Mouse (Mus musculus) kidney, embryonic 14.5 days (tissue): Measurements from ENCODE around the gene Speg. TPM values are rescaled to one million over a fixed set of nuclear protein-coding genes. Genes with fewer than 3 reads are reported as not detected.

Experiments
- ATAC-seq: fragments of 200-750 bp; cut with Nextera tagmentation; 2 replicates; pipeline ENCODE4 v1.8.0; 2017; ENCODE audit warnings: moderate number of reproducible peaks, mild to moderate bottlenecking, moderate TSS enrichment, moderate library complexity; ENCODE audit not compliant: low FRiP score, low TSS enrichment
- H3K27ac ChIP-seq: fragments of 300-500 bp; sonication (generic); 2 replicates; pipeline ENCODE4 v1.5.1; 2014; ENCODE audit warnings: low read depth, mild to moderate bottlenecking, low read length, moderate library complexity, mixed read lengths
- H3K27me3 ChIP-seq: fragments of 300-500 bp; sonication (generic); 2 replicates; pipeline ENCODE4 v1.6.1; 2014; ENCODE audit warnings: mild to moderate bottlenecking, low read length; ENCODE audit not compliant: control insufficient read depth, insufficient read depth
- H3K36me3 ChIP-seq: fragments of 300-500 bp; sonication (generic); 2 replicates; pipeline ENCODE4 v1.6.1; 2014; ENCODE audit warnings: low read length, mixed read lengths; ENCODE audit not compliant: control insufficient read depth, insufficient read depth
- H3K4me1 ChIP-seq: fragments of 300-500 bp; sonication (generic); 2 replicates; pipeline ENCODE4 v1.6.1; 2014; ENCODE audit warnings: low read length, mixed read lengths; ENCODE audit not compliant: control insufficient read depth, insufficient read depth
- H3K4me2 ChIP-seq: fragments of 300-500 bp; sonication (generic); replicated peaks from 2 replicates; pipeline ENCODE4 v1.6.1; 2014; ENCODE audit warnings: low read depth, mild to moderate bottlenecking, low read length
- H3K4me3 ChIP-seq: fragments of 300-500 bp; sonication (generic); 2 replicates; pipeline ENCODE4 v1.5.1; 2014; ENCODE audit warnings: mild to moderate bottlenecking, low read length
- H3K9ac ChIP-seq: fragments of 300-500 bp; sonication (generic); 2 replicates; pipeline ENCODE4 v1.6.1; 2014; ENCODE audit warnings: low read depth, mild to moderate bottlenecking, low read length, moderate library complexity
- H3K9me3 ChIP-seq: fragments of 300-500 bp; sonication (generic); 2 replicates; pipeline ENCODE4 v1.6.1; 2016; ENCODE audit warnings: low read length; ENCODE audit not compliant: control insufficient read depth
- WGBS: fragments of 180-500 bp; shearing (Covaris S2); extraction: QIAGEN DNeasy Blood & Tissue Kit; methylation state at CpG from one replicate; pipeline ENCODE4 v1.1.7; 2014; 5-methylcytosine and 5-hydroxymethylcytosine counted together
- polyA plus RNA-seq: library from polyadenylated mRNA; unstranded; fragments of >200 nt; fragmentation: Nextera tagmentation; extraction: Ambion mirVana; gene quantifications from 2 replicates; pipeline ENCODE4 v1.2.1, GENCODE M21; 2014

Gene Speg
- polyA plus RNA-seq, 1 experiment from 2014 or later = 43.5 TPM

GRCm38 (mm10) chr1:75371317-75372095 lies 3.6 kb upstream of the Speg start:
- no peak overlapping the region for H3K4me2 ChIP-seq
- H3K27me3 ChIP-seq = peaks cover 11% of the 10 kb centered on the region; the same call in 1 of the 2 replicates
- H3K36me3 ChIP-seq = no peaks in the 10 kb centered on the region
- WGBS = 53% methylated on average over 13 of the region's 13 CpGs
- ATAC-seq = peak; percentile 33
- no peak overlapping the region for H3K27ac ChIP-seq
- peaks cover 15% of the 10 kb centered on the region for H3K4me1 ChIP-seq
- H3K9me3 ChIP-seq = no peaks in the 10 kb centered on the region
- no peak overlapping the region for H3K4me3 ChIP-seq
- no peak overlapping the region for H3K9ac ChIP-seq

GRCm38 (mm10) chr1:75372450-75372849 lies 2.6 kb upstream of the Speg start:
- Histone ChIP-seq H3K4me1 (peaks cover 15% of the 10 kb centered on the region), H3K9ac (no peak overlapping the region), H3K4me3 (no peak overlapping the region), H3K36me3 (no peaks in the 10 kb centered on the region), H3K9me3 (no peaks in the 10 kb centered on the region), H3K27me3 (peaks cover 11% of the 10 kb centered on the region; the same call in 1 of the 2 replicates), H3K27ac (no peak overlapping the region), H3K4me2 (no peak overlapping the region)
- ATAC-seq = no peak
- WGBS = 88% methylated on average over 3 of the region's 3 CpGs

- Histone ChIP-seq H3K9me3 (no peaks in the 10 kb centered on the region), H3K9ac (no peak overlapping the region), H3K4me2 (no peak overlapping the region), H3K4me1 (peaks cover 15% of the 10 kb centered on the region), H3K27me3 (peaks cover 11% of the 10 kb centered on the region; the same call in 1 of the 2 replicates), H3K36me3 (no peaks in the 10 kb centered on the region), H3K27ac (no peak overlapping the region), H3K4me3 (no peak overlapping the region)
- WGBS = 81% methylated on average over 3 of the region's 3 CpGs
- ATAC-seq = no peak
Observed at GRCm38 (mm10) chr1:75373276-75373675, 1.8 kb upstream of the Speg start.

- Histone ChIP-seq H3K4me3 (no peak overlapping the region), H3K36me3 (no peaks in the 10 kb centered on the region), H3K4me2 (no peak overlapping the region), H3K27ac (no peak overlapping the region), H3K27me3 (peaks cover 10% of the 10 kb centered on the region; the same call in 1 of the 2 replicates), H3K4me1 (peaks cover 27% of the 10 kb centered on the region), H3K9ac (no peak overlapping the region), H3K9me3 (no peaks in the 10 kb centered on the region)
- ATAC-seq = no peak
- 61% methylated on average over 2 of the region's 2 CpGs for WGBS
Observed at GRCm38 (mm10) chr1:75379196-75379595, 4.1 kb downstream of the Speg start.

GRCm38 (mm10) chr1:75379931-75380330 lies 4.8 kb downstream of the Speg start:
- Histone ChIP-seq H3K9me3 (no peaks in the 10 kb centered on the region), H3K27ac (no peak overlapping the region), H3K4me3 (no peak overlapping the region), H3K9ac (no peak overlapping the region), H3K4me2 (no peak overlapping the region), H3K4me1 (peaks cover 29% of the 10 kb centered on the region), H3K36me3 (no peaks in the 10 kb centered on the region), H3K27me3 (peaks cover 8% of the 10 kb centered on the region; the same call in 1 of the 2 replicates)
- no peak for ATAC-seq
- WGBS = 43% methylated on average over 8 of the region's 8 CpGs

- no peak for ATAC-seq
- Histone ChIP-seq H3K4me1 (peaks cover 34% of the 10 kb centered on the region), H3K9me3 (no peaks in the 10 kb centered on the region), H3K36me3 (no peaks in the 10 kb centered on the region), H3K9ac (no peak overlapping the region), H3K27me3 (peaks cover 3% of the 10 kb centered on the region; the same call in 1 of the 2 replicates), H3K27ac (no peak overlapping the region), H3K4me2 (no peak overlapping the region), H3K4me3 (no peak overlapping the region)
- 48% methylated on average over 2 of the region's 2 CpGs for WGBS
Observed at GRCm38 (mm10) chr1:75380951-75381350, 5.9 kb downstream of the Speg start.

DNA sequence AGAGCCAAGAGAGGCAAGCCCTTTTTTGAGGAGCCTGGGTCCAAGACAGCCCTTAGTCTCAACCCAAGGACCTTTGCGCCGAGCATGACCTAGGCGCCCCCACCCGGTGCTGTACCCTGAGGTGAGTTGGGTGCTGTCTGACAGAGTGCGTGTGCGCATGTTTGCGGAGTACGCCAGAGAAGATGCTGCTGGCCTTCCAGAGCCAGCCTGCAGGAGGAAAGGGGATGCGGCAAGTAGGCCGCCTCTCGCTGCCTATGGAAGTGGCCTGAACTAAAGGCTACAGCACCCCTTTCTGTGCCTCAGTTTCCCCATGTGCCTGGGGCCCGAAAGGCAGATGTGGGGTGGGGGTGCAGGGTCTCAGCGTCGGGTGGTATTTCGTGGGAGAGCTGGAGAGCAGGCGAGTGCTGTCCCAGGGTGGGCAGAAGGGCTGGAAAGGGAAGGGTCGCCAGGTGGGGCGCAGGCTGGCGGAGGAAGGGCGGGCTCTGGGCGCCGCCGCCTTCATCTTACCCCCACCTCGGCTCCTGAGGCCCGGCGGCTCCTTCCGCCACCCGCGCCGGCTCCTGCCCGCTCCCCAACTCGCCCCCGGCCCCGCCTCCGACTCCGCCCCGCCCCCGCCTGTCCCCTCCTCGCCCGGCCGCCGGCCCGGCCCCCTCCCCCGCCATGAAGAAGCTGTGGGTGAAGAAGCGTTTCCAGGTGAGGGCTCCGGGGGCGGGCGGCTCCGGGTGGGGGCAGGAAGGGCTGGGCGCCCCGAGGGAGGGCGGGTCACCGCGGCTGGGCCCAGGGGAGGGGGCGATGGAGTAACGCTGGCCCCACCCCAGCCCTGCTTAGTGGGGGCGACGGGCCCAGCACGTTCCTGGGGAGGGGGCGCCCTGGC lies 6.6 kb downstream of the Speg start:
- peak overlapping the region; percentile 68 for H3K4me3 ChIP-seq
- H3K4me1 ChIP-seq = peaks cover 40% of the 10 kb centered on the region
- H3K27ac ChIP-seq = peak overlapping the region; percentile 86
- H3K4me2 ChIP-seq = peak overlapping the region; percentile 95
- H3K9me3 ChIP-seq = no peaks in the 10 kb centered on the region
- peak; percentile 45 for ATAC-seq
- peaks cover 6% of the 10 kb centered on the region; the same call in 1 of the 2 replicates for H3K27me3 ChIP-seq
- H3K9ac ChIP-seq = peak overlapping the region; percentile 73
- WGBS = 3% methylated on average over 56 of the region's 60 CpGs
- H3K36me3 ChIP-seq = no peaks in the 10 kb centered on the region

DNA sequence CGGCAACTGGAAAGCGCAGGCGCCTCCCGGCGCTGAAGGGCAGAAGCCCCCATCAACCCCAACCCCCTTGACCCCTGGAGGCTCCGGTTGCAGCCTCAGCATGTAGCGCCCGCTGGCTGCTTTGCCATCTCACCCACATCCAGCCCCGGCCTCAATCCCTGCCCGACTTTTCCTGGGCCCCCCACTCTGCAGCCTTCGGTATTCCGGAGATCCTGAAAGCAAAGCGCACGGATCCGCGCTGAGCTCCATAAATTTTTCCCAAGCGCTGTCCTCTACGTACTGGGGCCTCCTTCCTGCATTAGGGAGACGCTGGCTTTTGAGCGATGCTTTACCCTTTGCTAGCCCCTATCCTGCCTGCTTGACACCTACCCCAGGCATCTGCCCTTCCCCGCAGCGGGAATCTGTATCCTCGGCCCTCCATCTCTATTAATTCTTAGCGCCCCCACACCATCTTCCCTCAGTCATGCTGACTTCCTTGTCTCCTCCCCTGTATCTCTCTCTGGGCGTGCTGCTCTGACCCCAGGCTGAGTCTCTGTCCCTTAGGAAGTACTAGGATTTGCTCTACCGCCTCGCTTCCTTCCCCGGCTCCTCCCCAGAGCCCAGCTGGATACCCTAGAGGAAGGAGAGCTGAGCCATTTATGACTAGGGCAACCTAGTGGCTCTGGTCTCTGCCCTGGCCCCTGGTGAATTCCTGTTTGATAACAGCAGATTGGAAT lies 7.4 kb downstream of the Speg start:
- H3K4me3 ChIP-seq = peak overlapping the region; percentile 68
- peaks cover 46% of the 10 kb centered on the region for H3K4me1 ChIP-seq
- no peaks in the 10 kb centered on the region for H3K9me3 ChIP-seq
- no peaks in the 10 kb centered on the region for H3K36me3 ChIP-seq
- ATAC-seq = peak; percentile 74
- H3K4me2 ChIP-seq = peak overlapping the region; percentile 95
- under 1% methylated on average over 28 of the region's 28 CpGs for WGBS
- peak overlapping the region; percentile 73 for H3K9ac ChIP-seq
- H3K27ac ChIP-seq = peak overlapping the region; percentile 86
- H3K27me3 ChIP-seq = peaks cover 14% of the 10 kb centered on the region
